Mouse (Mus musculus): ENCODE measurements around the gene Hrct1. TPM values are rescaled to one million over a fixed set of nuclear protein-coding genes. Genes with fewer than 3 reads are reported as not detected.
A peak's percentile ranks its signal among the peaks of the same experiment; 100 is the strongest.

Hrct1 gene
- polyA plus RNA-seq, 1 experiment from 2014 or later = 1.4 TPM

DNA sequence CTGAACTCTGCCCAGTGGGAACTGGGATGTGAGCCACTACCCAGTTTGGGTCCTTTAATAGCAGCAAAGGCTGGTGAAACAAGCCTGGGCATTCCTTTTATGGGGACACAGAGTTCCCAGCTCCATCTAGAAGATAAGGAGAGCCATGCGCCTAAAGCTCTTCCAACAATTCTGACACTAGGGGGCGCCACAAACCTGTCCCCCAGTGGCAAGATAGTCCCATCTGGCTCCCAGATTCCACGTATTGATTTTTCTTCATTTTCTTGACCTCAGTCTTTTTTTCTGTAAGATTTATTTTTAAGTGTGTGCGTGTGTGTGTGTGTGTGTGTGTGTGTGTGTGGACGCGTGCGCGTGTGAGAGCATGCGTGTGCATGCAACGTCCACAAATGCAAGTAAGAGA lies 33.5 kb downstream of the Hrct1 start:
- Histone ChIP-seq H3K9ac (ENCODE audit: low read length) (no peak overlapping the region), H3K27me3 (ENCODE audit: control insufficient read depth, insufficient read depth, low read length) (no peaks in the 10 kb centered on the region), H3K4me2 (ENCODE audit: low read depth, low read length) (no peak overlapping the region), H3K36me3 (ENCODE audit: control insufficient read depth, insufficient read depth) (no peaks in the 10 kb centered on the region), H3K27ac (ENCODE audit: low read length) (no peak overlapping the region), H3K4me3 (ENCODE audit: low read length) (no peak overlapping the region), H3K9me3 (replicated peaks; ENCODE audit: control insufficient read depth, low read length) (no peaks in the 10 kb centered on the region; the same call in 1 of the 2 replicates), H3K4me1 (ENCODE audit: control insufficient read depth, insufficient read depth, low read length) (peaks cover 6% of the 10 kb centered on the region)
- WGBS = 66% methylated on average over 10 of the region's 10 CpGs
- ATAC-seq (replicated peaks; ENCODE audit: extremely low read depth, insufficient read depth, low FRiP score) = no peak

DNA sequence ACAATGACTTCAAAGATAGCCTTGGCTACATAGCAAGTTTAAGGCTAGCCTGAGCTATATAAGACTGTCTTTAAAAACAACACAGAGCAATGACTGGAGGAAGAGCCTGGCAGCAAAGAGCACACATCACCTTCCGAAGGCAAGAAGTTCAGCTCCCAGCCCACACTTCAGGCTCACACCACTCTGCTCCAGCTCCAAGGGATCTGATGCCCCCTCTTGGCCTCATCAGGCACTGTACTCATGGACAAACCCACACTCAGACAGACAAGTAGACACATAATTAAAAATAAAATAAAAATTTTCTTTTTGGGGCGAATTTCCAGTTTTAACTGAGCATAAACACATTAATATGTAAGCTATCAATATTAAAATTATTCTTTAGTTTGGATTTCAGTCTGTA lies 34.3 kb downstream of the Hrct1 start:
- no peak overlapping the region for H3K9ac ChIP-seq (ENCODE audit: low read length)
- H3K36me3 ChIP-seq (ENCODE audit: control insufficient read depth, insufficient read depth) = no peaks in the 10 kb centered on the region
- H3K27ac ChIP-seq (ENCODE audit: low read length) = no peak overlapping the region
- no peak for ATAC-seq (replicated peaks; ENCODE audit: extremely low read depth, insufficient read depth, low FRiP score)
- no peak overlapping the region for H3K4me3 ChIP-seq (ENCODE audit: low read length)
- H3K4me2 ChIP-seq (ENCODE audit: low read depth, low read length) = no peak overlapping the region
- H3K9me3 ChIP-seq (replicated peaks; ENCODE audit: control insufficient read depth, low read length) = no peaks in the 10 kb centered on the region; the same call in 1 of the 2 replicates
- peaks cover 6% of the 10 kb centered on the region for H3K4me1 ChIP-seq (ENCODE audit: control insufficient read depth, insufficient read depth, low read length)
- H3K27me3 ChIP-seq (ENCODE audit: control insufficient read depth, insufficient read depth, low read length) = no peaks in the 10 kb centered on the region
- 79% methylated on average over 2 of the region's 2 CpGs for WGBS

DNA sequence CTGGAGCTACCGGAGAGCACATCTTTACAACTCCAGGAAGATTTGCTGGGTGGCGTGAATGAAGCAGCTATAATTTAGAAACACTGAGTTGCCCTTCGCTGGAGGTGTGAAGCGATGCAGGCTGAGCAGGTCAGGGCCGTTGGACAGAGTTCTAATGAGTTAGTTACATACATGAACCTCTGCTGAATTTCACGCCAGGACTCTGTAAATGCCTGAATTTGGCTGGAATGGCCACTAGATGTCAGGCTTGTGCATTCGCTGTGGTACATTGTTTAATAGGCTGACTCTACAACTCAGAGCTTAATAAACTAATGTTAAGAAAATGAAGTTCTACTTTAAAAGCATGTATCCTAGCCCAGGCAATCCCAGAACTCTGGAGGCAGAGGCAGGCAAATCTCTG lies 36.4 kb downstream of the Hrct1 start:
- no peaks in the 10 kb centered on the region for H3K27me3 ChIP-seq (ENCODE audit: control insufficient read depth, insufficient read depth, low read length)
- H3K4me1 ChIP-seq (ENCODE audit: control insufficient read depth, insufficient read depth, low read length) = no peaks in the 10 kb centered on the region
- WGBS = 18% methylated on average over 7 of the region's 7 CpGs
- no peaks in the 10 kb centered on the region; the same call in 1 of the 2 replicates for H3K9me3 ChIP-seq (replicated peaks; ENCODE audit: control insufficient read depth, low read length)
- ATAC-seq (replicated peaks; ENCODE audit: extremely low read depth, insufficient read depth, low FRiP score) = 0 out of 2 replicates have a peak, but pooled peaks have one; percentile 6
- no peak overlapping the region for H3K27ac ChIP-seq (ENCODE audit: low read length)
- peak overlapping the region; percentile 49; the same call in 1 of the 2 replicates for H3K4me2 ChIP-seq (ENCODE audit: low read depth, low read length)
- no peak overlapping the region for H3K9ac ChIP-seq (ENCODE audit: low read length)
- no peak overlapping the region for H3K4me3 ChIP-seq (ENCODE audit: low read length)
- no peaks in the 10 kb centered on the region for H3K36me3 ChIP-seq (ENCODE audit: control insufficient read depth, insufficient read depth)

DNA sequence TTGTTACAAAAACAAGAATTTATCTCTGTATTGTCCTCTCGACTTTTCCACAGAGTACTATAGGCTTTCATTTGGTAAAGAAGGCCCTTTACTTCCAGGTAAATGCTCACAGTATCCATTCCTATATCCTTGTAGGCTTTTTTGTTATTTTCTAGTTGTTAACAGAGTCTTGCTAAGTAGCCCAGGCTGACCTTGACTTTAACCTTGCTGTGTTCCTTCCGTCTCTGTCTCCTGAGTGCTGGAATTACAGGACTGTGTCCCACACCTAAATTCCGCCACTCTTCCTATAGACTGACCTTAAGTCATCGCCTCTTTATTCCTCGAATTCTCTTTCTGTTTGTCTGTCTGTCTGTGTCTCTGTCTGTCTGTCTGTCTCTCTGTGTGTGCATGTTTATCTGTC lies 41.4 kb downstream of the Hrct1 start:
- Histone ChIP-seq H3K27me3 (ENCODE audit: control insufficient read depth, insufficient read depth, low read length) (no peaks in the 10 kb centered on the region), H3K36me3 (ENCODE audit: control insufficient read depth, insufficient read depth) (no peaks in the 10 kb centered on the region), H3K9ac (ENCODE audit: low read length) (no peak overlapping the region), H3K4me3 (ENCODE audit: low read length) (no peak overlapping the region), H3K4me2 (ENCODE audit: low read depth, low read length) (no peak overlapping the region), H3K27ac (ENCODE audit: low read length) (no peak overlapping the region), H3K9me3 (replicated peaks; ENCODE audit: control insufficient read depth, low read length) (no peaks in the 10 kb centered on the region; the same call in 1 of the 2 replicates), H3K4me1 (ENCODE audit: control insufficient read depth, insufficient read depth, low read length) (peaks cover 4% of the 10 kb centered on the region; the same call in 1 of the 2 replicates)
- 75% methylated on average over 5 of the region's 5 CpGs for WGBS
- ATAC-seq (replicated peaks; ENCODE audit: extremely low read depth, insufficient read depth, low FRiP score) = no peak

DNA sequence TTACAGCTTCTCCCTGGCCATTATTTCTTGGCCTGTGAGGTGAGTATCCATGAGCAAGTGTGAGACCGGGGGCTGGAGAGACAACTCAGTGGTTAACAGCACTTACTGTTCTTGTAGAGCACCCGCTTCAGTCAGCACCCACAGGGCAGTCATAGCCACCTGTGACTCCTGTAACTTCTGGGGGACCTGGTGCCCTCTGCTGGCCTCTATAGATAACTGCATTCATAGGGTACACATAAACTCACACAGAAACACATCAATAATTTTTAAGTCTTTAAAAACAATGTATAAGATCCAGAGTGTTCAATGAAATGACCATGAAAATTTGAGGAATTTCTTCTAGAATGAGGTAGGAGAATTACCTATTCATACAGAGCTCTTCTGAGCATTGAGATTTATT lies 42.4 kb downstream of the Hrct1 start:
- ATAC-seq (replicated peaks; ENCODE audit: extremely low read depth, insufficient read depth, low FRiP score) = no peak
- 90% methylated on average over 2 of the region's 2 CpGs for WGBS
- H3K27ac ChIP-seq (ENCODE audit: low read length) = no peak overlapping the region
- no peaks in the 10 kb centered on the region for H3K36me3 ChIP-seq (ENCODE audit: control insufficient read depth, insufficient read depth)
- H3K4me1 ChIP-seq (ENCODE audit: control insufficient read depth, insufficient read depth, low read length) = peaks cover 4% of the 10 kb centered on the region; the same call in 1 of the 2 replicates
- H3K9me3 ChIP-seq (replicated peaks; ENCODE audit: control insufficient read depth, low read length) = no peaks in the 10 kb centered on the region; the same call in 1 of the 2 replicates
- H3K27me3 ChIP-seq (ENCODE audit: control insufficient read depth, insufficient read depth, low read length) = no peaks in the 10 kb centered on the region
- H3K4me2 ChIP-seq (ENCODE audit: low read depth, low read length) = no peak overlapping the region
- no peak overlapping the region for H3K9ac ChIP-seq (ENCODE audit: low read length)
- H3K4me3 ChIP-seq (ENCODE audit: low read length) = no peak overlapping the region

DNA sequence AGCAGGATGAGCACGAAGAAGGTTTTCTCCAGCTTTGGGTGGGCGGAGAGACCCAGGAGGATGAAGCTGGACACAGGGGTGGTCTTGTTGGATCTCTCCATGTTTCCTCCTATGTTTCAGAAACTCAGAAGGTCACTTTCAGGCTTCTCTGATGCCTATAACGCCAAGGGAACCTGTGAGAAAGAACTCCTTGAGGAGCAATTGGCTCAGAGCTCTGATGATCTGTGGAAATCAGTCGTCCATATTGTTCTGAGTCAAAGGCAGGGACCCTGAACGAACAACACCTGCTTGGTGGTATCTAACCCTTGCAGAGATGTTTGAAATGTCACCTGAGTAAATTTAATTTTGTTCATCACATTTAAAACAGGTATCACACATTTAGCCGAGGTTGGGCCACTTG lies 43.9 kb downstream of the Hrct1 start, which contains the start of gene Olfr159:
Gene Olfr159 (minus strand): TSS at position 101 of the 400 bp plus-strand sequence.
- Histone ChIP-seq H3K9me3 (replicated peaks; ENCODE audit: control insufficient read depth, low read length) (no peaks in the 10 kb centered on the region; the same call in 1 of the 2 replicates), H3K27me3 (ENCODE audit: control insufficient read depth, insufficient read depth, low read length) (no peaks in the 10 kb centered on the region), H3K27ac (ENCODE audit: low read length) (no peak within 1 kb of the TSS), H3K4me1 (ENCODE audit: control insufficient read depth, insufficient read depth, low read length) (peaks cover 4% of the 10 kb centered on the region; the same call in 1 of the 2 replicates), H3K4me3 (ENCODE audit: low read length) (no peak within 1 kb of the TSS), H3K4me2 (ENCODE audit: low read depth, low read length) (no peak within 1 kb of the TSS), H3K36me3 (ENCODE audit: control insufficient read depth, insufficient read depth) (no peaks in the 10 kb centered on the region), H3K9ac (ENCODE audit: low read length) (no peak within 1 kb of the TSS)
- ATAC-seq (replicated peaks; ENCODE audit: extremely low read depth, insufficient read depth, low FRiP score) = no peak
- WGBS = 78% methylated on average over 6 of the region's 6 CpGs

DNA sequence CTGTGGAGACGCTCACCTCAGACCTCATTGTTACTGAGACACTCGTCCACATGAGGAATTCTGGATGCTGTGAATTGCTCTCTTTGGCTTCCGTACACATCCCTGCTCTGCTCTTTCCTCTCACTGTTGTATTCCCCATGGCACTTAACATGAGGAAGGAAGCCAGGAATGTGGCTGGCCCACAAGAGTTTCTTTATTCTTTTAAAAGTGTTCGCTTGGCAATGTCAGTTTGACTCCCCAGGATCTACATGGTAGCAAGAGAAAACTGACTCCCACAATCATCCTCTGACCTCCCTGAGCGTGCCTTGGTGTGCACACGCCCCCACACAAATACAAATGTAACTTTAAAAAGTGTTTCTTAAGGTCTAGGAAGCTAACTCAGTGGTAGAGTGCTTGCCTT lies 44.6 kb downstream of the Hrct1 start:
- Histone ChIP-seq H3K4me1 (ENCODE audit: control insufficient read depth, insufficient read depth, low read length) (peaks cover 4% of the 10 kb centered on the region; the same call in 1 of the 2 replicates), H3K4me2 (ENCODE audit: low read depth, low read length) (no peak overlapping the region), H3K36me3 (ENCODE audit: control insufficient read depth, insufficient read depth) (no peaks in the 10 kb centered on the region), H3K27ac (ENCODE audit: low read length) (no peak overlapping the region), H3K4me3 (ENCODE audit: low read length) (no peak overlapping the region), H3K27me3 (ENCODE audit: control insufficient read depth, insufficient read depth, low read length) (no peaks in the 10 kb centered on the region), H3K9ac (ENCODE audit: low read length) (no peak overlapping the region), H3K9me3 (replicated peaks; ENCODE audit: control insufficient read depth, low read length) (no peaks in the 10 kb centered on the region; the same call in 1 of the 2 replicates)
- ATAC-seq (replicated peaks; ENCODE audit: extremely low read depth, insufficient read depth, low FRiP score) = no peak
- 36% methylated on average over 6 of the region's 6 CpGs for WGBS

DNA sequence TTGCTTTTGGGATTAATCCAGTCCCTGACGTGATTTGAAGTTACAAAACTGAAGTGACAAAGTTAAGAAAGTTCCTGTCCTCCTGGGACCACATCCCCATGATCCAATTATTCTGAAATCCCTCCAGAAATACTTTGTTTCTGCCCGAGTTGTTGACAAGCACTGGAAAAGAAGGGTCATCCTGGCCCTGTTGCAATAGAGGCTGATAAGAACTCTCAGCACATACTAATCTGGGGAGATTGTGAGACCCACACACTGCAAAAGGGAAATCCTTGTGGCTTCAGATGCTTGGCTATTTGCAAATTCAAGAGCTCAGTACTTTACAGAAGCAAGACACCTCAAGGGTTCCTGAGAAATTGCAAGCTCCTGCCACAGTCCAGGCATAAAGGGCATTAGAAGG lies 45.3 kb downstream of the Hrct1 start:
- ATAC-seq (replicated peaks; ENCODE audit: extremely low read depth, insufficient read depth, low FRiP score) = no peak
- Histone ChIP-seq H3K27ac (ENCODE audit: low read length) (no peak overlapping the region), H3K36me3 (ENCODE audit: control insufficient read depth, insufficient read depth) (no peaks in the 10 kb centered on the region), H3K4me1 (ENCODE audit: control insufficient read depth, insufficient read depth, low read length) (peaks cover 4% of the 10 kb centered on the region; the same call in 1 of the 2 replicates), H3K9me3 (replicated peaks; ENCODE audit: control insufficient read depth, low read length) (no peaks in the 10 kb centered on the region; the same call in 1 of the 2 replicates), H3K4me2 (ENCODE audit: low read depth, low read length) (no peak overlapping the region), H3K4me3 (ENCODE audit: low read length) (no peak overlapping the region), H3K27me3 (ENCODE audit: control insufficient read depth, insufficient read depth, low read length) (no peaks in the 10 kb centered on the region), H3K9ac (ENCODE audit: low read length) (no peak overlapping the region)
- WGBS = 15% methylated on average over 2 of the region's 2 CpGs
